Mouse (Mus musculus) midbrain, embryonic 12.5 days (tissue): ENCODE data around the gene Igf2bp2. TPM values are rescaled to one million over a fixed set of nuclear protein-coding genes. Genes with fewer than 3 reads are reported as not detected.

Experiments used
- ATAC-seq: fragments of 200-750 bp; cut with Nextera tagmentation; 2 replicates; pipeline ENCODE4 v1.8.0; 2017; ENCODE audit warnings: low read depth, moderate TSS enrichment, moderate library complexity; ENCODE audit not compliant: low FRiP score
- H3K27ac ChIP-seq: fragments of 300-500 bp; sonication (generic); replicated peaks from 2 replicates; pipeline ENCODE4 v1.5.1; 2016; ENCODE audit warnings: mild to moderate bottlenecking
- H3K27me3 ChIP-seq: fragments of 300-500 bp; sonication (generic); 2 replicates; pipeline ENCODE4 v1.6.1; 2016; ENCODE audit warnings: mild to moderate bottlenecking
- H3K36me3 ChIP-seq: fragments of 300-500 bp; sonication (generic); 2 replicates; pipeline ENCODE4 v1.6.1; 2016
- H3K4me1 ChIP-seq: fragments of 300-500 bp; sonication (generic); 2 replicates; pipeline ENCODE4 v1.6.1; 2016
- H3K4me2 ChIP-seq: fragments of 300-500 bp; sonication (generic); replicated peaks from 2 replicates; pipeline ENCODE4 v1.6.1; 2016; ENCODE audit warnings: mild to moderate bottlenecking, moderate library complexity
- H3K4me3 ChIP-seq: fragments of 300-500 bp; sonication (generic); 2 replicates; pipeline ENCODE4 v1.5.1; 2016; ENCODE audit warnings: mild to moderate bottlenecking
- H3K9ac ChIP-seq: fragments of 300-500 bp; sonication (generic); replicated peaks from 2 replicates; pipeline ENCODE4 v1.6.1; 2016; ENCODE audit warnings: mild to moderate bottlenecking, moderate library complexity
- H3K9me3 ChIP-seq: fragments of 300-500 bp; sonication (generic); 2 replicates; pipeline ENCODE4 v1.6.1; 2016; ENCODE audit warnings: mild to moderate bottlenecking
- WGBS: fragments of 180-500 bp; shearing (Covaris S2); methylation state at CpG from one replicate; pipeline ENCODE4 v1.1.7; 2016; 5-methylcytosine and 5-hydroxymethylcytosine counted together
- polyA plus RNA-seq: library from polyadenylated mRNA; unstranded; fragments of >200 nt; fragmentation: Nextera tagmentation; extraction: Ambion mirVana; gene quantifications from 2 replicates; pipeline ENCODE4 v1.2.1, GENCODE M21; 2016

Gene Igf2bp2
- polyA plus RNA-seq, 1 experiment from 2014 or later = 72.5 TPM

GRCm38 (mm10) chr16:22058871-22059270, 104.2 kb downstream of the Igf2bp2 start:
- Histone ChIP-seq H3K9me3 (no peaks in the 10 kb centered on the region), H3K9ac (no peak overlapping the region), H3K4me2 (no peak overlapping the region), H3K36me3 (peaks cover 47% of the 10 kb centered on the region), H3K27me3 (no peaks in the 10 kb centered on the region), H3K4me3 (no peak overlapping the region), H3K27ac (no peak overlapping the region), H3K4me1 (no peaks in the 10 kb centered on the region)
- 93% methylated on average over 7 of the region's 7 CpGs for WGBS
- no peak for ATAC-seq

GRCm38 (mm10) chr16:22057498-22057897, 105.6 kb downstream of the Igf2bp2 start:
- H3K36me3 ChIP-seq = peaks cover 34% of the 10 kb centered on the region
- no peak for ATAC-seq
- no peaks in the 10 kb centered on the region for H3K9me3 ChIP-seq
- H3K27ac ChIP-seq = no peak overlapping the region
- 81% methylated on average over 6 of the region's 6 CpGs for WGBS
- no peak overlapping the region for H3K9ac ChIP-seq
- no peak overlapping the region for H3K4me3 ChIP-seq
- H3K4me2 ChIP-seq = no peak overlapping the region
- no peaks in the 10 kb centered on the region for H3K4me1 ChIP-seq
- no peaks in the 10 kb centered on the region for H3K27me3 ChIP-seq

DNA sequence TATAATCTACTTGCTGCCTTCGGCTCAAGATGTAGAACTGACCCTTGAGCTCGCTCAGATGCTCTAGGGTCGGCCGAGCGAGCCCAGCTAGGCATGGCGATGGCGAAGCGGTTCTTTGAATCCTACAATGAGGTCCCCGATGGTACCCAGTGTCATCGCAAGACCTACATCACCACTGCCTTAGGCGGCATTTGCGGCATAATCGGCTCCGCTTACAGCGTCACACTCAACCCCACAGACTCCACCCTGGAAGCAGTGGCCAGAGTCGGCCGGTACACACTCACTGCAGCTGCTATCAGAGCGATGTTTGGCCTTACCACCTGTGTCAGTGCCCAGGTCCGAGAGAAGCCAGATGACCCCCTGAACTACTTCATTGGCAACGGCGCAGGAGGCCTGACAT, 109.7 kb downstream of the Igf2bp2 start:
- Histone ChIP-seq H3K4me1 (no peaks in the 10 kb centered on the region), H3K27ac (no peak overlapping the region), H3K9me3 (no peaks in the 10 kb centered on the region), H3K9ac (no peak overlapping the region), H3K4me2 (no peak overlapping the region), H3K36me3 (0 out of 2 replicates have a peak, but pooled peaks cover 6% of the 10 kb centered on the region), H3K27me3 (no peaks in the 10 kb centered on the region), H3K4me3 (no peak overlapping the region)
- WGBS = 96% methylated on average over 21 of the region's 21 CpGs
- no peak for ATAC-seq

DNA sequence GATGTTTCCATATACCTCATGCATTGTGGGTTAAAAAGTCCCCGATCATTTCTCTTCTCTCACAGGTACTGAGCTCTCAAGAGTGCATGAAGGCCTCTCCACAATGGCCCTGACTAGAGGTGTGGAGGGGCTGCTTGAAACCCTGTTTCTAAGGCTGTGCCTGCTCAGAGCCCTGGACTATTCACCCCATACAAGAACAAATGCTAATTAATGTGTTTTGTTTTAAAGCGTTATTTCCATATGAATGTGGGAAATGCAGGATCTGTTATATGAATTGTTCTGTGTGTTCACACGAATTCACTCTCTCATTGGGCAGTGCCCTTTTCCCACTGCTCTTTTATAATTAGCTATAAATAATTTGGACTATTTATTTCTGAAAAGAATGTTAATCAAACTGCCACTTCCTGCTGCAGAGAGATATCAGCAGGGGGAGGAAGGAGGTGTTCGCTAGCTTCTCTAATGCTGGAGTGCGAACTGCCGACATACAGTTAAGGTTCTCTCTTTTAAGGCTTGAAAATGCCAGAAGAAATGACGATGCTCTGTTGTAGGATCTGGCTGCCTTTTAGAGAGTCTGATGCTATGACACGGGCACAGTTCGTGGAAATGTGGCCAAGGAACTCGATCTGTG, 116.2 kb downstream of the Igf2bp2 start:
- Histone ChIP-seq H3K27ac (no peak overlapping the region), H3K9ac (no peak overlapping the region), H3K9me3 (no peaks in the 10 kb centered on the region), H3K4me1 (no peaks in the 10 kb centered on the region), H3K36me3 (peaks cover 46% of the 10 kb centered on the region), H3K4me2 (no peak overlapping the region), H3K27me3 (no peaks in the 10 kb centered on the region), H3K4me3 (no peak overlapping the region)
- 89% methylated on average over 10 of the region's 10 CpGs for WGBS
- ATAC-seq = no peak

DNA sequence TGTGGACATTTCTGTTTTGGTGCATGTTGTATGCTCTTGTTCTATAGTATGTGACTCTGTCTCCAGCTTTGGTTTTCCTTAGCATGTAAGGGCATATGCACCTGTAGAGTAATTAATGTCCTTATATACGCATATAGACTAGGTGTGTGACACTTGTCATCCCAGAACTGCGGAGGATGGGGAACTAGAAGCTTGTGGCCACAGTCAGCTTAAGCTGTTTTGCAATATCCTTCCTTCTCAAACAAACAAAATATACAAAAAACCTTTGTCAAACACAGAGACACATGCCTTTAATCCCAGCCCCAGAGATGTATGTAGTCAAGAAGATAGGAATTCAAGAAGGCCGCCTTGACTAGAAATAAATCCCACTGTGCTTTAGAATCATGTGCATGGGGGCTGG, 117.2 kb downstream of the Igf2bp2 start:
- peaks cover 54% of the 10 kb centered on the region for H3K36me3 ChIP-seq
- 96% methylated on average over 3 of the region's 3 CpGs for WGBS
- H3K27ac ChIP-seq = no peak overlapping the region

DNA sequence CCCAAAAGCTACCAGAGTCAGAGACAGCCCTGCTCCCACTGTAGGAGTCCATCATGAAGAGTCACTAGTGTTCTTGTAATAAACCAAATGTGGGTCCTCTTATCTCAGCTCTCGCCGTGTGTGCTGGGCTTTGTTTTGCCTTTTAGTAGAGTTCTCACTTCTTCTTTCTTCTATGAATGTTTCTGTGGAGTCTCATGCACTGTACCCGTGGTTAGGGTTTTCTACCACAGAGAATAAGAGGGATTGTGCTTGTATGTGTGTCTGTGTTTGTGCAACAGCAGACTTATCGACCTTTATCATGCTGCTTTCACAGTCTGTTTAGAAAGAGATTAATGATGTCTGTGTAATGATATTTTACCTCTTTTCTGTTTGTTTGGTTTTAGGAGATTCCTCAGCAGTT, 119.3 kb downstream of the Igf2bp2 start:
- WGBS = 93% methylated on average over 4 of the region's 4 CpGs
- Histone ChIP-seq H3K9ac (no peak overlapping the region), H3K4me1 (no peaks in the 10 kb centered on the region), H3K4me3 (no peak overlapping the region), H3K27me3 (no peaks in the 10 kb centered on the region), H3K9me3 (no peaks in the 10 kb centered on the region), H3K36me3 (peaks cover 71% of the 10 kb centered on the region), H3K4me2 (no peak overlapping the region), H3K27ac (no peak overlapping the region)
- no peak for ATAC-seq

More for the DNA sequence above, 117.2 kb downstream of the Igf2bp2 start:
- Histone ChIP-seq H3K4me2 (no peak overlapping the region), H3K9me3 (no peaks in the 10 kb centered on the region), H3K27me3 (no peaks in the 10 kb centered on the region), H3K4me1 (no peaks in the 10 kb centered on the region), H3K4me3 (no peak overlapping the region), H3K9ac (no peak overlapping the region)
- ATAC-seq = no peak

- WGBS = 94% methylated on average over 1 of the region's 1 CpGs
- Histone ChIP-seq H3K27ac (no peak overlapping the region), H3K9ac (no peak overlapping the region), H3K27me3 (no peaks in the 10 kb centered on the region), H3K4me2 (no peak overlapping the region), H3K4me1 (no peaks in the 10 kb centered on the region), H3K9me3 (no peaks in the 10 kb centered on the region), H3K36me3 (peaks cover 72% of the 10 kb centered on the region), H3K4me3 (no peak overlapping the region)
- no peak for ATAC-seq
Observed at GRCm38 (mm10) chr16:22039978-22040377, 123.1 kb downstream of the Igf2bp2 start.

DNA sequence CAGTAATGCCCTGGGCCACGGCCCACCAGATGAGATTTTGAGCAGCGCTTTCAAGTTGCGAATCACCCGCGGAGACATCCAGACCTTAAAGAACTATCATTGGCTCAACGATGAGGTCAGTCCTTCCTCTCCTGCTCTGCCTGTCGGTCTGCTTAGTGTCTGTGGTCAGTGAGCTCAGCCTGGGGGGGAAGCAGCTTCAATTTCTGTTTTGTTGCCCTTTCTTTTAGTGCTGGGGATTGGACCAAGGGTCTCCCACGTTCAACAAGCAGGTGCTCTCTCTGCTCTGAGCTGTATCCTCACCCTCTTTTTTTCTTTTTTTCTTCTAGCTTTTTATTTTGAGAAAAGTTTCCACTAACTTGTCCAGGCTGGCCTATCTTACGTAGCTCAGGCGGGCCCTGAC, 124.5 kb downstream of the Igf2bp2 start:
- ATAC-seq = no peak
- H3K9ac ChIP-seq = no peak overlapping the region
- WGBS = 84% methylated on average over 10 of the region's 10 CpGs
- H3K4me3 ChIP-seq = no peak overlapping the region
- H3K9me3 ChIP-seq = no peaks in the 10 kb centered on the region
- H3K27me3 ChIP-seq = no peaks in the 10 kb centered on the region
- H3K4me2 ChIP-seq = no peak overlapping the region
- H3K36me3 ChIP-seq = peaks cover 58% of the 10 kb centered on the region
- no peaks in the 10 kb centered on the region for H3K4me1 ChIP-seq
- no peak overlapping the region for H3K27ac ChIP-seq

DNA sequence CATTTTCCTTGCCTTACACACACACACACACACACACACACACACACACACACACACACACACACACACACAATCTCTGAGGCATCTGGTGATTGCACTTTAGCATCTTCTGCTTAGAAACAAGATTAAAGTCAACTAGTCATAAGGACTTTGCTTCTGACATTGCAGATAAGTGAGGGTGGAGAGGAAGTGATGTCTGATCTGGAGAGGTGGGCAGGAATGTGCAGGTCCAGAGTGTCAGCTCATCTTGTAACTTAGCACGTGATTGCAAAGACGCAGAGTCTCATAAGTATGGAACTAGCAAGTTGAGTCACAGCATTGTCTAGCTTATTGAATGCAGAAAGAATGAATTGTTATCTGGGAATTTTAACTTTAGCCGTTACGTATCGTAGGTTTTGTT, 135.6 kb downstream of the Igf2bp2 start:
- 92% methylated on average over 5 of the region's 5 CpGs for WGBS
- H3K9me3 ChIP-seq = no peaks in the 10 kb centered on the region

DNA sequence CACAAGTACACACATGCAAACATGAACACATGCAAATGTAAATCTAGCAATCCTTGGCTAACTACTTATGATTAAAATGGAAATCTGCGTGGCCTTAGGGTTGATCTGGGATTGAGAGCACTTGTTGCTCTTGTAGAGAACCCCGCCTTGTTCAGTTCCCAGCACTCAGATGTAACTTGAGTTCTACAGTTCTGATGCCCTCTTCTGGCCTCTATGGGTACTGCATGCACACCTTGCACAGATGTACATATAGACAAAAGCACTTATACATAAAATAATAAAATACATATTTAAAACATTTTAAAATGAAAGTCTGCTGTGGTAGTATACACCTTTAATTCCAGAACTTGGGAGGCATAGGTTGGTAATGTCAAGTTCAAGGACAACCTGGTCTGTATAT, 141.0 kb downstream of the Igf2bp2 start:
- Histone ChIP-seq H3K9ac (no peak overlapping the region), H3K27ac (no peak overlapping the region), H3K36me3 (peaks cover 79% of the 10 kb centered on the region), H3K4me1 (no peaks in the 10 kb centered on the region), H3K9me3 (peaks cover 5% of the 10 kb centered on the region), H3K4me3 (no peak overlapping the region), H3K27me3 (no peaks in the 10 kb centered on the region), H3K4me2 (no peak overlapping the region)
- no peak for ATAC-seq
- WGBS = 97% methylated on average over 2 of the region's 2 CpGs

More for the DNA sequence above, 135.6 kb downstream of the Igf2bp2 start:
- H3K4me2 ChIP-seq = no peak overlapping the region
- H3K36me3 ChIP-seq = peaks cover 76% of the 10 kb centered on the region
- no peak for ATAC-seq
- H3K27me3 ChIP-seq = no peaks in the 10 kb centered on the region
- H3K4me1 ChIP-seq = no peaks in the 10 kb centered on the region
- H3K4me3 ChIP-seq = no peak overlapping the region
- no peak overlapping the region for H3K27ac ChIP-seq
- no peak overlapping the region for H3K9ac ChIP-seq

- peaks cover 46% of the 10 kb centered on the region for H3K36me3 ChIP-seq
- 82% methylated on average over 1 of the region's 1 CpGs for WGBS
Observed at GRCm38 (mm10) chr16:22015569-22015968, 147.5 kb downstream of the Igf2bp2 start.

DNA sequence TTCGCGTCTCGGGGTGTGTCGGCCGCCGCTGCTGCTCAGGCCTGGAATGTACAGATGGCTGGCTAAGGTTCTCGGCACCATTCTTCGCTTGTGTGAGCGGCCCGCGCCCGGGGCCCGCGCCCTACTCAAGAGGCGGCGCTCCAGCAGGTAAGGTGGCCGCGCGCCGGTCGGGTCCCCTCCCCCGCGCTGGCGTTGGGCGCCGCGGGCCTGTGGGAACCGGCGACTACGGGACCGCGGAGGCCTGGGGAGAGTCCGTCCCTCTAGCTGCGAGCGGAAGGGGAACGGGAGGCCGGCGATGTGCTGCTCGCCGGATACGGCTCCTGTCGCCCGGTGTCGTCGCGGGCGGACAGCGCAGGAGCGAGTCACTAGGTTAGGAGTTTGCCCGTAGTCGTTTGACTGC, 153.5 kb downstream of the Igf2bp2 start:
- peaks cover 11% of the 10 kb centered on the region for H3K4me1 ChIP-seq
- H3K27me3 ChIP-seq = no peaks in the 10 kb centered on the region
- ATAC-seq = peak; percentile 79
- 0% methylated on average over 49 of the region's 51 CpGs for WGBS
- H3K9me3 ChIP-seq = no peaks in the 10 kb centered on the region
- peak overlapping the region; percentile 88 for H3K9ac ChIP-seq
- peak overlapping the region; percentile 85 for H3K4me2 ChIP-seq
- peak overlapping the region; percentile 69 for H3K27ac ChIP-seq
- H3K36me3 ChIP-seq = peaks cover 7% of the 10 kb centered on the region; the same call in 1 of the 2 replicates
- H3K4me3 ChIP-seq = peak overlapping the region; percentile 98

More at GRCm38 (mm10) chr16:22015569-22015968, 147.5 kb downstream of the Igf2bp2 start:
- Histone ChIP-seq H3K9me3 (no peaks in the 10 kb centered on the region), H3K27ac (no peak overlapping the region), H3K9ac (no peak overlapping the region), H3K4me1 (peaks cover 2% of the 10 kb centered on the region), H3K4me2 (no peak overlapping the region), H3K4me3 (no peak overlapping the region), H3K27me3 (no peaks in the 10 kb centered on the region)
- no peak for ATAC-seq

- peak within 1 kb of the TSS; percentile 85 for H3K4me2 ChIP-seq
- peak within 1 kb of the TSS; percentile 98 for H3K4me3 ChIP-seq
- peaks cover 11% of the 10 kb centered on the region for H3K4me1 ChIP-seq
- H3K36me3 ChIP-seq = peaks cover 7% of the 10 kb centered on the region; the same call in 1 of the 2 replicates
- peak; percentile 99 for ATAC-seq
- peak within 1 kb of the TSS; percentile 69 for H3K27ac ChIP-seq
- under 1% methylated on average over 44 of the region's 45 CpGs for WGBS
- no peaks in the 10 kb centered on the region for H3K9me3 ChIP-seq
- H3K27me3 ChIP-seq = no peaks in the 10 kb centered on the region
- H3K9ac ChIP-seq = peak within 1 kb of the TSS; percentile 88
Observed at GRCm38 (mm10) chr16:22009099-22009584, 154.0 kb downstream of the Igf2bp2 start, which contains the start of gene Senp2. TSS of gene Senp2 (plus strand) at chr16:22009484.
